Mouse (Mus musculus) G1E (cell line): ENCODE measurements around the gene Vwa3b.

Source experiments
- CTCF ChIP-seq: IDR thresholded peaks from 2 replicates; pipeline ENCODE4 v1.5.1; 2012; ENCODE audit warnings: low read depth, low read length, inconsistent platforms, mixed read lengths
- GATA1 ChIP-seq: IDR thresholded peaks from 2 replicates; pipeline ENCODE4 v1.6.1; 2012; ENCODE audit warnings: borderline replicate concordance, low read length, inconsistent platforms, mixed read lengths
- GATA2 ChIP-seq: IDR thresholded peaks from 2 replicates; pipeline ENCODE4 v1.6.1; 2012; ENCODE audit warnings: low read depth, low read length, inconsistent platforms, borderline replicate concordance
- POLR2AphosphoS5 ChIP-seq: IDR thresholded peaks from 2 replicates; pipeline ENCODE4 v1.6.1; 2012; ENCODE audit warnings: low read depth, low read length, inconsistent platforms; ENCODE audit not compliant: insufficient replicate concordance
- TAL1 ChIP-seq: conservative IDR thresholded peaks from 2 replicates; pipeline ENCODE4 v1.6.1; 2012; ENCODE audit warnings: low read depth, low read length, inconsistent platforms, mixed read lengths

DNA sequence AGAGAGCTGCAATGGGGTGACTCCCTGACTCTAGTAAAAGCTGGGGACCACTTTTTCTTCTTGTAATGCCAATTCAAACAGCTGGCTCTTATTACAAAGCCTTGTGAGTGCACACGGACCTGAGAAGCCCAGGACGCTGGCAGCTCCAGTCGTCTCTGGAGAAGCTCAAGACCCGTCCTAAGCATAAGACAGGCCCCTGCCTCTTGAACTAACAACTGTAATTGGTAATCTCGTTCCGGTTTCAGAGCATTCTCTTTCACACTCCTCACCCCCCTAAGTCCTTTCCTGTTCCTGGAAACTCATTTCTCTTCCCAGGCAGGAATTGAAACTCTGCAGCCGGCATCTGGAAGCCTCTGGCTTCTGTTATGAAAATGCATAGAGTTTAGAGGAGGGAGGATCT is 195.6 kb downstream of the Vwa3b start:
- TF ChIP-seq CTCF (no peak), POLR2AphosphoS5 (no peak), GATA1 (no peak), TAL1 (no peak), GATA2 (no peak)
